In the genomic region with DNA sequence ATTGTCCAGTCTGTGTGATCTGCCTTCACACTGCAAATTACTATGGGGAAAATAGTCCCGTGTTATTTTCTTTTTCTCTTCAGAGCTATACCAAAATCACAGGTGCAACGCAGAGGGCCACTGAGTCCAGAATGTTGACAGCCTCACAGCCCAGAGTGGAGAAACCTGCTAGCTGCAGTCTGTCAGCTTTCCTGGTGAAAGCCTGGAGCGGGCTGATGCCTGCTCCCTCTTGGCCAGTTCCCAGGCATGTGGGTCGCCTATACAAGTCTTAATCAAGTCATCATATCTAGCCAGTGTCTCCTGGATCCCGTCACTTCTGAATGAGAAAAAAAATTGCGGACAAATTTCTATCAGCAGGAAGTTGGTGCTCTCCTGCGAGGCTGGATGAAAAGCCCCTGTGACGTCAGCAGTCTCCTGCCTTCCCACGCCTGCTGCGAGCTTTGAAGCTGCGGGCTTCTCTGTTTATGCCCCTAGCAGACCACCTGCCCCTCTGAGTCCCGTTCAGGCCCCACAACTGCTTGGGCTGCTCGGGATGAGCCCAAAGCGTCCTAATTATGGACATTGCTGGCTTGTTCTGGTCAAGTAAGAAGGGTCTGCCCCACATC, we compare ENCODE assay signal across 8 mouse cellular contexts.
DNase-seq lines count a peak whose midpoint lies in the region; ATAC-seq lines count a peak whose summit lies in the region.

No protein-coding gene starts in this region.

- 0 out of 2 replicates have a peak overlapping the region, but pooled peaks have one; percentile 8 for H3K4me3 ChIP-seq in heart, embryonic 16.5 days (ENCODE audit: low read length)
- peak overlapping the region; percentile 31 for H3K4me3 ChIP-seq in midbrain, embryonic 12.5 days

- no peaks in the 10 kb centered on the region for H3K36me3 ChIP-seq in heart, embryonic 16.5 days (ENCODE audit: control insufficient read depth, insufficient read depth)
- H3K36me3 ChIP-seq in midbrain, embryonic 12.5 days: no peaks in the 10 kb centered on the region

- H3K9me3 ChIP-seq in heart, embryonic 16.5 days (replicated peaks; ENCODE audit: control insufficient read depth, low read length): no peaks in the 10 kb centered on the region
- no peaks in the 10 kb centered on the region for H3K9me3 ChIP-seq in midbrain, embryonic 12.5 days

- 0 out of 2 replicates have a peak, but pooled peaks cover 2% of the 10 kb centered on the region for H3K27me3 ChIP-seq in heart, embryonic 16.5 days (ENCODE audit: control insufficient read depth, insufficient read depth, low read length)
- H3K27me3 ChIP-seq in midbrain, embryonic 12.5 days: peaks cover 83% of the 10 kb centered on the region

- H3K4me2 ChIP-seq in heart, embryonic 16.5 days (ENCODE audit: low read depth, low read length): peak overlapping the region; percentile 47
- peak overlapping the region; percentile 65 for H3K4me2 ChIP-seq in midbrain, embryonic 12.5 days (replicated peaks)

- no peak overlapping the region for H3K27ac ChIP-seq in heart, embryonic 16.5 days (ENCODE audit: low read length)
- no peak overlapping the region for H3K27ac ChIP-seq in midbrain, embryonic 12.5 days (replicated peaks)

- DNase-seq in cerebellum, postnatal 25 days: peak; percentile 27 to 38
- no peak for DNase-seq in cerebellum, postnatal 4 days (ENCODE audit: low spot score in 2 of 2)
- DNase-seq in CD4-positive, CD25-positive, alpha-beta regulatory T cell, adult 2 months (ENCODE audit: low read depth, low spot score): peak; percentile 76
- peak; percentile 41 for DNase-seq in thymus, postnatal 25 days
- DNase-seq in kidney, adult 18-20 months: no peak
- DNase-seq in spleen, adult 18-20 months: no peak

- peaks cover 10% of the 10 kb centered on the region for H3K4me1 ChIP-seq in heart, embryonic 16.5 days (ENCODE audit: control insufficient read depth, insufficient read depth, low read length)
- peaks cover 33% of the 10 kb centered on the region for H3K4me1 ChIP-seq in midbrain, embryonic 12.5 days

- peak overlapping the region; percentile 28; the same call in 1 of the 2 replicates for H3K9ac ChIP-seq in heart, embryonic 16.5 days (ENCODE audit: low read length)
- H3K9ac ChIP-seq in midbrain, embryonic 12.5 days (replicated peaks): peak overlapping the region; percentile 52

- WGBS in heart, embryonic 16.5 days: 15% methylated on average over 14 of the region's 14 CpGs
- 5% methylated on average over 14 of the region's 14 CpGs for WGBS in midbrain, embryonic 12.5 days

- ATAC-seq in heart, embryonic 16.5 days (replicated peaks; ENCODE audit: extremely low read depth, insufficient read depth, low FRiP score): 0 out of 2 replicates have a peak, but pooled peaks have one; percentile 33
- peak; percentile 67 for ATAC-seq in midbrain, embryonic 12.5 days (ENCODE audit: low FRiP score, low read depth)

Comparison
In these comparisons a context has a peak if more than half of its experiments do, and no peak if none do; other contexts are left out.
1. DNase-seq: peak in cerebellum, postnatal 25 days (2 of 2), CD4-positive, CD25-positive, alpha-beta regulatory T cell, adult 2 months (single experiment) and thymus, postnatal 25 days (single experiment); none in cerebellum, postnatal 4 days (0 of 2), kidney, adult 18-20 months (single experiment) and spleen, adult 18-20 months (0 of 2).